Mouse (Mus musculus): ENCODE data around the gene Calm3. TPM values are rescaled to one million over a fixed set of nuclear protein-coding genes. Genes with fewer than 3 reads are reported as not detected.

The Calm3 gene
- total and polyA plus RNA-seq, 2 experiments: 72.0 to 77.4 TPM

GRCm38 (mm10) chr7:16877717-16878116 is 46.2 kb downstream of the Calm3 start:
- H3K4me1 ChIP-seq (ENCODE audit: control insufficient read depth, insufficient read depth, low read length): no peaks in the 10 kb centered on the region; the same call in 1 of the 2 replicates
- TF ChIP-seq POLR2A (IDR thresholded peaks at IDR 0.05; ENCODE audit: extremely low read depth, insufficient read depth, low read length) (no peak), CTCF (IDR thresholded peaks at IDR 0.05; ENCODE audit: low read depth, low read length) (no peak)
- WGBS: 87% methylated on average over 3 of the region's 3 CpGs
- no peak overlapping the region for H3K4me3 ChIP-seq (ENCODE audit: insufficient read depth, low read depth, low read length)
- H3K9ac ChIP-seq (ENCODE audit: low read depth, low read length): no peak overlapping the region
- H3K36me3 ChIP-seq (ENCODE audit: control insufficient read depth, insufficient read depth, low read length): no peaks in the 10 kb centered on the region
- H3K79me2 ChIP-seq (ENCODE audit: control insufficient read depth, insufficient read depth, low read length): no peaks in the 10 kb centered on the region
- no peak overlapping the region for H3K27ac ChIP-seq (replicated peaks; ENCODE audit: insufficient read depth, low read depth, low read length)
- DNase-seq (ENCODE audit: extremely low read depth, low read depth, low spot score): no peak
- peaks cover 4% of the 10 kb centered on the region; the same call in 1 of the 2 replicates for H3K27me3 ChIP-seq (ENCODE audit: control insufficient read depth, insufficient read depth, low read length)

GRCm38 (mm10) chr7:16876608-16877007 is 47.3 kb downstream of the Calm3 start:
- H3K36me3 ChIP-seq (ENCODE audit: control insufficient read depth, insufficient read depth, low read length): no peaks in the 10 kb centered on the region
- no peak overlapping the region for H3K9ac ChIP-seq (ENCODE audit: low read depth, low read length)
- H3K4me1 ChIP-seq (ENCODE audit: control insufficient read depth, insufficient read depth, low read length): no peaks in the 10 kb centered on the region; the same call in 1 of the 2 replicates
- no peak overlapping the region for H3K27ac ChIP-seq (replicated peaks; ENCODE audit: insufficient read depth, low read depth, low read length)
- no peak for DNase-seq (ENCODE audit: extremely low read depth, low read depth, low spot score)
- TF ChIP-seq CTCF (IDR thresholded peaks at IDR 0.05; ENCODE audit: low read depth, low read length): no peak
- TF ChIP-seq POLR2A (IDR thresholded peaks at IDR 0.05; ENCODE audit: extremely low read depth, insufficient read depth, low read length): no peak
- H3K4me3 ChIP-seq (ENCODE audit: insufficient read depth, low read depth, low read length): no peak overlapping the region
- peaks cover 4% of the 10 kb centered on the region; the same call in 1 of the 2 replicates for H3K27me3 ChIP-seq (ENCODE audit: control insufficient read depth, insufficient read depth, low read length)
- WGBS: 33% methylated on average over 13 of the region's 13 CpGs
- H3K79me2 ChIP-seq (ENCODE audit: control insufficient read depth, insufficient read depth, low read length): no peaks in the 10 kb centered on the region

DNA sequence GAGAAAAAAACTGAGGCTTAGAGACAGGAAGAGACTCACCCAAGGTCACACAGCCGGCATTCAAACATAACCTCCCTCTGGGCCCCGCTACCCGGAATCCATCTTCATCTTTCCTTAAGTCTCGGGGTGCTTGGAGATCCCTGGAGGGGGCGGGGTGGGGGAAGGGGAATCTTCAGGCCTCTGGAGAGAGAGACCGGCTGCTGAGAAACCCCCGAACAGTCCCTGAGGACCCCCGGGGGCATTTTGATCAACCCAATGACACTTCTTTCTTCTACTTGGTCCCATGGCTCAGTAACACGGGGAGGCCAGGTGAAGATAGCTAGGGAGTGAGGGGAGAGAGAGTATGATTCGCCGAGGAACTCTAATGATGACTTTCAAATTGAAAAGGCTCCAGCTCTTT is 47.9 kb downstream of the Calm3 start:
- Histone ChIP-seq H3K27ac (replicated peaks; ENCODE audit: insufficient read depth, low read depth, low read length) (no peak overlapping the region), H3K36me3 (ENCODE audit: control insufficient read depth, insufficient read depth, low read length) (no peaks in the 10 kb centered on the region), H3K79me2 (ENCODE audit: control insufficient read depth, insufficient read depth, low read length) (no peaks in the 10 kb centered on the region), H3K4me1 (ENCODE audit: control insufficient read depth, insufficient read depth, low read length) (no peaks in the 10 kb centered on the region; the same call in 1 of the 2 replicates), H3K9ac (ENCODE audit: low read depth, low read length) (no peak overlapping the region), H3K27me3 (ENCODE audit: control insufficient read depth, insufficient read depth, low read length) (peaks cover 4% of the 10 kb centered on the region; the same call in 1 of the 2 replicates), H3K4me3 (ENCODE audit: insufficient read depth, low read depth, low read length) (no peak overlapping the region)
- TF ChIP-seq CTCF (IDR thresholded peaks at IDR 0.05; ENCODE audit: low read depth, low read length): no peak
- no peak for DNase-seq (ENCODE audit: extremely low read depth, low read depth, low spot score)
- WGBS: 33% methylated on average over 11 of the region's 11 CpGs

DNA sequence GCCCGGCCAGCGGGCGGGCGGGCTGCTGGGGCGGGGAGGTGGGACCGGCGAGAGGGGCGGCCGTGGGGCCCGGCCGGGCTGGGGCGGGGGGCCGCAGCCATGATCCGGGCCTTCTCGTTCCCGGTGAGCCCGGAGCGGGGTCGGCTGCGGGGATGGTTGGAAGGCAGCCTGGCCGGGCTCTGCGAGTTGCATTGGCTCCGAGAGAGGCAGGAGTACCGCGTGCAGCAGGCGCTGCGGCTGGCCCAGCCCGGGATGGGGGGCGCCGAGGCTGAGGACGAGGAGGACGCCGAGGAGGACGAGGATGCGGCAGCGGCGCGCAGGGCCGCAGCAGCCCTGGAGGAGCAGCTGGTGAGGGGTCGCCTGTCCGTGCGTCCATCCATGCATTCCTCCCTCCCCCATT is 48.6 kb downstream of the Calm3 start:
- TF ChIP-seq CTCF (IDR thresholded peaks at IDR 0.05; ENCODE audit: low read depth, low read length): no peak
- TF ChIP-seq POLR2A (IDR thresholded peaks at IDR 0.05; ENCODE audit: extremely low read depth, insufficient read depth, low read length): no peak
- under 1% methylated on average over 42 of the region's 42 CpGs for WGBS
- no peak overlapping the region for H3K27ac ChIP-seq (replicated peaks; ENCODE audit: insufficient read depth, low read depth, low read length)

DNA sequence AGATGAGACGGTGACA is 48.8 kb downstream of the Calm3 start, which contains the start of gene Dact3:
TSS of gene Dact3 (plus strand) at position 8 of the 16 bp plus-strand sequence.
- H3K27me3 ChIP-seq (ENCODE audit: control insufficient read depth, insufficient read depth, low read length): peaks cover 4% of the 10 kb centered on the region; the same call in 1 of the 2 replicates
- H3K4me3 ChIP-seq (ENCODE audit: insufficient read depth, low read depth, low read length): peak within 1 kb of the TSS; percentile 60
- H3K4me1 ChIP-seq (ENCODE audit: control insufficient read depth, insufficient read depth, low read length): no peaks in the 10 kb centered on the region; the same call in 1 of the 2 replicates
- TF ChIP-seq CTCF (IDR thresholded peaks at IDR 0.05; ENCODE audit: low read depth, low read length) (no peak), POLR2A (IDR thresholded peaks at IDR 0.05; ENCODE audit: extremely low read depth, insufficient read depth, low read length) (no peak)
- H3K9ac ChIP-seq (ENCODE audit: low read depth, low read length): peak within 1 kb of the TSS; percentile 68
- H3K79me2 ChIP-seq (ENCODE audit: control insufficient read depth, insufficient read depth, low read length): no peaks in the 10 kb centered on the region
- no peak for DNase-seq (ENCODE audit: extremely low read depth, low read depth, low spot score)
- H3K27ac ChIP-seq (replicated peaks; ENCODE audit: insufficient read depth, low read depth, low read length): peak within 1 kb of the TSS; percentile 31; the same call in 1 of the 2 replicates
- peaks cover 1% of the 10 kb centered on the region; the same call in 1 of the 2 replicates for H3K36me3 ChIP-seq (ENCODE audit: control insufficient read depth, insufficient read depth, low read length)
- 13% methylated on average over 1 of the region's 1 CpGs for WGBS

More for the DNA sequence above, 48.6 kb downstream of the Calm3 start:
- no peaks in the 10 kb centered on the region for H3K79me2 ChIP-seq (ENCODE audit: control insufficient read depth, insufficient read depth, low read length)
- H3K9ac ChIP-seq (ENCODE audit: low read depth, low read length): peak overlapping the region; percentile 68
- no peaks in the 10 kb centered on the region for H3K36me3 ChIP-seq (ENCODE audit: control insufficient read depth, insufficient read depth, low read length)
- peaks cover 4% of the 10 kb centered on the region; the same call in 1 of the 2 replicates for H3K27me3 ChIP-seq (ENCODE audit: control insufficient read depth, insufficient read depth, low read length)
- H3K4me1 ChIP-seq (ENCODE audit: control insufficient read depth, insufficient read depth, low read length): no peaks in the 10 kb centered on the region; the same call in 1 of the 2 replicates
- DNase-seq (ENCODE audit: extremely low read depth, low read depth, low spot score): no peak
- peak overlapping the region; percentile 60 for H3K4me3 ChIP-seq (ENCODE audit: insufficient read depth, low read depth, low read length)

DNA sequence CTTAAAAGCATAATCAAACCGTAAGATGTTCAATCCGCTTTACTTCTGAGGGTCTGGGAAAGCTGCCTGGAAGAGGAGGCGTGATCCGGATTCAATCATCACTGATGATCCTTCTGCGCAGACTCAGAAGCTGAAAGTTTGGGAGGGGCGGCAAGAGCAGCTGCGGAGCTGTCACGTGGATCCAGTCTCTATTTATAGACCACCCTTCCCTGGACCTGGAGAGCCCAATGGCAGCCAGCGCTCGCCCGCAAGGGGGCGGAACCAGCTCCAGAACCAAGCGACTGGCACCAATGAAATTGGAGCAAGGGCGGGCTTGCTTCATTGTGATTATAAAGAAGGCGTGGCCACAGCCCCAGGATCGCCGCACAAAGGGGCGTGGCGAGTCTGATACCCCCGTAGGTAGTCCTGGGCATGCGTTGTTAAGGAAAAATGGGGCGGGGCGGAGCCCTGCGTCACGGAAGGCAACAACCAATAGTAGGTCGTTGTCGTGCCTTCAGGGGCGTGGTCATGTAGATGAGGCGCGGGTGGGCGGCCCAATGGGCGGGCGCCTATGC is 49.1 kb downstream of the Calm3 start:
- Histone ChIP-seq H3K9ac (ENCODE audit: low read depth, low read length) (no peak overlapping the region), H3K27me3 (ENCODE audit: control insufficient read depth, insufficient read depth, low read length) (peaks cover 4% of the 10 kb centered on the region; the same call in 1 of the 2 replicates), H3K4me3 (ENCODE audit: insufficient read depth, low read depth, low read length) (peak overlapping the region; percentile 18), H3K79me2 (ENCODE audit: control insufficient read depth, insufficient read depth, low read length) (no peaks in the 10 kb centered on the region), H3K36me3 (ENCODE audit: control insufficient read depth, insufficient read depth, low read length) (peaks cover 3% of the 10 kb centered on the region; the same call in 1 of the 2 replicates), H3K4me1 (ENCODE audit: control insufficient read depth, insufficient read depth, low read length) (no peaks in the 10 kb centered on the region; the same call in 1 of the 2 replicates), H3K27ac (replicated peaks; ENCODE audit: insufficient read depth, low read depth, low read length) (peak overlapping the region; percentile 31; the same call in 1 of the 2 replicates)
- TF ChIP-seq CTCF (IDR thresholded peaks at IDR 0.05; ENCODE audit: low read depth, low read length) (peak; percentile 28; the same call in 1 of the 2 replicates), POLR2A (IDR thresholded peaks at IDR 0.05; ENCODE audit: extremely low read depth, insufficient read depth, low read length) (no peak)
- under 1% methylated on average over 33 of the region's 33 CpGs for WGBS
- peak; percentile 96 for DNase-seq (ENCODE audit: extremely low read depth, low read depth, low spot score)
